Mouse (Mus musculus): ENCODE measurements around the gene Tmem52b. TPM values are rescaled to one million over a fixed set of nuclear protein-coding genes. Genes with fewer than 3 reads are reported as not detected.
A peak's percentile ranks its signal among the peaks of the same experiment; 100 is the strongest.

The Tmem52b gene
- polyA plus RNA-seq (2012; rRNA removed), result 0.01 TPM in 1 of 2 replicates, not detected in the other
- polyA plus RNA-seq (2014; fragmentation: Nextera tagmentation; extraction: Ambion mirVana), result not detected in 2 replicates

DNA sequence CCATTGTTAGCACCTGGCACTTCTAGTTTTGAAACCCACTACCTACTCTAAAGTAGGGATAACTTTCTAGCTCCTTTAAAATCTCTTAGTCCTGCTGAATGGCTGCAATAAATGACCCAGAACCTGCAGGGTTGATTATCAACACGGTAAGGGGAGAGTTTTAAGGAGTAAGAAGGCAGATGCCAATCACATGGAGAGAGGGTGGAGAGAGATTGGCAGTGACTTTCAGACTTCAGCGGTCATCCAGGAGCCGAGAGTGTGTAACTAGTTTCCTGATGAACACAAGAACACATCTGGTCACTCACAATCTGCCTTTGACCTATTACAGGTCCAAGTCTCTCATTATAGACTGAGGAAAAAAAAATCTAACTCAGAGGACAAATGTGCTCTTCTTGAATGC is at the start of gene Tmem52b:
Tmem52b (plus strand) TSS at position 189 of the 400 bp plus-strand sequence.
- H3K9ac ChIP-seq (replicated peaks), result no peak within 1 kb of the TSS
- H3K9me3 ChIP-seq (ENCODE audit: control insufficient read depth, low read length), result no peaks in the 10 kb centered on the region
- no peaks in the 10 kb centered on the region for H3K36me3 ChIP-seq (replicated peaks; ENCODE audit: control insufficient read depth, insufficient read depth, low read depth)
- ATAC-seq (ENCODE audit: insufficient read depth) (no peak), DNase-seq (ENCODE audit: low read depth in 3 of 3, low spot score in 3 of 3) (no peak)
- no peaks in the 10 kb centered on the region for H3K27me3 ChIP-seq (ENCODE audit: control insufficient read depth, insufficient read depth, low read length)
- H3K4me3 ChIP-seq (ENCODE audit: insufficient read depth in 1 of 2, low read depth in 2 of 2, low read length in 2 of 2), result no peak within 1 kb of the TSS
- 38% methylated on average over 3 of the region's 3 CpGs for WGBS (ENCODE audit: insufficient replicate concordance)
- no peak within 1 kb of the TSS for H3K27ac ChIP-seq
- TF ChIP-seq EP300 (IDR thresholded peaks at IDR 0.05; ENCODE audit: low read depth) (no peak), CTCF (IDR thresholded peaks at IDR 0.05; ENCODE audit: low read depth) (no peak)
- no peak within 1 kb of the TSS for H3K4me2 ChIP-seq (ENCODE audit: low read depth)
- no peaks in the 10 kb centered on the region; a peak in 1 of 4 replicates for H3K4me1 ChIP-seq (replicated peaks; ENCODE audit: control insufficient read depth in 2 of 2, insufficient read depth in 2 of 2, low read length in 1 of 2)

DNA sequence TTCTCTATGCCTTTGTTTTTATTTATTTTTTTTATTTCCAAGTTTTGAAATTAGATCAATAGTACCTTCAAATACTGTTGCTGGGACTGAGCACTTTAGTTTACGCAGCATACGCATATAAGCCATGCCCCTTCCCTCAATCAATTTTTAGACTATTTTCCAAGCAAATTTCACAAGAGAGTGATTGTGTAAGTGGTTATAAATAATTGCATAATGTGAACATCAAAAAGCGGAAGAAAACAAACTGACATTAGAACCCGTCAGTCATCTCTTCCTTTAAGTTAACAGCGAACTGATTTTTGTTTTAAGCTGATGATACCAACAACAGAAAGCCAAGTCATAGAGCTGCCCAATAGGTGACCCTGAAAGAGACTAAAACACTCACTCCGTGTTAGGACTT is 41.0 kb upstream of the Tmem52b start:
- Histone ChIP-seq H3K9me3 (ENCODE audit: control insufficient read depth, low read length) (no peaks in the 10 kb centered on the region), H3K36me3 (replicated peaks; ENCODE audit: control insufficient read depth, insufficient read depth, low read depth) (no peaks in the 10 kb centered on the region), H3K4me2 (ENCODE audit: low read depth) (no peak overlapping the region), H3K4me1 (replicated peaks; ENCODE audit: control insufficient read depth in 2 of 2, insufficient read depth in 2 of 2, low read length in 1 of 2) (no peaks in the 10 kb centered on the region), H3K9ac (replicated peaks) (no peak overlapping the region), H3K4me3 (ENCODE audit: insufficient read depth in 1 of 2, low read depth in 2 of 2, low read length in 2 of 2) (no peak overlapping the region), H3K27me3 (ENCODE audit: control insufficient read depth, insufficient read depth, low read length) (no peaks in the 10 kb centered on the region), H3K27ac (no peak overlapping the region)
- TF ChIP-seq CTCF (IDR thresholded peaks at IDR 0.05; ENCODE audit: low read depth) (no peak), EP300 (IDR thresholded peaks at IDR 0.05; ENCODE audit: low read depth) (no peak)
- ATAC-seq (ENCODE audit: insufficient read depth) (no peak), DNase-seq (ENCODE audit: low read depth in 3 of 3, low spot score in 3 of 3) (peak in 1 of 3 experiments; percentile 2)
- 69% methylated on average over 6 of the region's 6 CpGs for WGBS (ENCODE audit: insufficient replicate concordance)

DNA sequence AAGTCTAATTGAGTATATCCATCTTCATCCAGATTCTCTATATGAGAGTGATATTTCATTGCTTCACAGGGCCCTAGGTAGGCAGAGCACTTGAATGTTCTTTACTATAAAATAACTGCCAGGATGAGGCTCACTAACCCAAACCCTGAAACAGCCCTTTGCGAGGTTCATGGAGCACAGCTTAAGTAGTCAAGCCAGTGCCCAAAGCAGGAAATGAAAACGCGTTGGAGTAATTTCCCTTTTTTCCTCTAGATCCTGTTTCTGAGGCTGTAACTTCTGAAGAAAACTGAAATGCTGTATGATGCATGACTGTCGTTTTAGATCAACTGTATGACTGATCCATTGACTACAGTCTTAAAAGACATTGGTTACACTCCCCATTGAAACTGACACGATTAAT is 39.7 kb upstream of the Tmem52b start:
- no peaks in the 10 kb centered on the region for H3K36me3 ChIP-seq (replicated peaks; ENCODE audit: control insufficient read depth, insufficient read depth, low read depth)
- H3K27ac ChIP-seq, result no peak overlapping the region
- no peak for ATAC-seq (ENCODE audit: insufficient read depth)
- WGBS (ENCODE audit: insufficient replicate concordance), result 30% methylated on average over 5 of the region's 5 CpGs
- peak in 1 of 3 experiments; percentile 1 for DNase-seq (ENCODE audit: low read depth in 3 of 3, low spot score in 3 of 3)
- no peaks in the 10 kb centered on the region for H3K9me3 ChIP-seq (ENCODE audit: control insufficient read depth, low read length)
- H3K4me2 ChIP-seq (ENCODE audit: low read depth), result no peak overlapping the region
- no peak overlapping the region for H3K4me3 ChIP-seq (ENCODE audit: insufficient read depth in 1 of 2, low read depth in 2 of 2, low read length in 2 of 2)
- no peak overlapping the region for H3K9ac ChIP-seq (replicated peaks)
- H3K4me1 ChIP-seq (replicated peaks; ENCODE audit: control insufficient read depth in 2 of 2, insufficient read depth in 2 of 2, low read length in 1 of 2), result no peaks in the 10 kb centered on the region
- no peaks in the 10 kb centered on the region for H3K27me3 ChIP-seq (ENCODE audit: control insufficient read depth, insufficient read depth, low read length)
- TF ChIP-seq CTCF (IDR thresholded peaks at IDR 0.05; ENCODE audit: low read depth) (no peak), EP300 (IDR thresholded peaks at IDR 0.05; ENCODE audit: low read depth) (no peak)

DNA sequence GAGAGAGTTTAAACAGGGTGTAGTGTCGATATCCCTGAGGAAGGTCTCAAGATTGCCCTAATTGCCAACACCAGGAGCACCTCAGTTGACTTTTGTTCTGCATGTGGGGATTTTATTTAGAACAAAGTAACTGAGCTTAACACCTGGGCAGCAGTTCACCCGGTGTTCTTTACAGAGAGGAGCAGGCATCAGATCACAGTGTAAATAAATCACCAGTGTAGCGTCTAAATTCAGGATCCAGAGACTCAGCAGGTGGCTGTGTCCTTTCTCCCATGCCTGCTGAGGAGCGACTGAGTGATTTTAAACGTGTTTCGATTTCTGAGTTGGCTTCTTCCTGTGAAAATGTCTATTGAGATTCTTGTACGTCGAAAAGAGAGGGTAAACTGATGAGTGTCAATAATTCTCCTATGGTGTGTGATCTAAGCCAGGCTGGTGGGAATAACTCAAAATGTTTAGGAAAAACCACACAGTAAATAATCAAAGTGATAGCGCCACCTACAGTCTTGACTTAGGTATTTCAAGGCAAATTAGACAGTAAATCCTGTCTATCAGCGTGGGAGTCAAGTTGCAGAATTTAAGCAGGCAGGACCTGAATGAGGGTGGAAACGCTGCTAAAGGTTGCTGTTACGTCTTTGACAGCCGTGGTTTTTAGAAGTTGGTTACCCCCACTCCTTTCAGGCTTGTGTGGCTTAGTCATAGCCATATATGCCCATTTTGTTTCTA is 35.8 kb upstream of the Tmem52b start:
- TF ChIP-seq CTCF (IDR thresholded peaks at IDR 0.05; ENCODE audit: low read depth) (peak; percentile 53), EP300 (IDR thresholded peaks at IDR 0.05; ENCODE audit: low read depth) (no peak)
- ATAC-seq (ENCODE audit: insufficient read depth) (no peak), DNase-seq (ENCODE audit: low read depth in 3 of 3, low spot score in 3 of 3) (peak in 2 of 3 experiments; percentile 1 to 13)
- no peaks in the 10 kb centered on the region for H3K9me3 ChIP-seq (ENCODE audit: control insufficient read depth, low read length)
- no peaks in the 10 kb centered on the region for H3K27me3 ChIP-seq (ENCODE audit: control insufficient read depth, insufficient read depth, low read length)
- no peak overlapping the region for H3K4me3 ChIP-seq (ENCODE audit: insufficient read depth in 1 of 2, low read depth in 2 of 2, low read length in 2 of 2)
- no peak overlapping the region for H3K9ac ChIP-seq (replicated peaks)
- H3K36me3 ChIP-seq (replicated peaks; ENCODE audit: control insufficient read depth, insufficient read depth, low read depth), result no peaks in the 10 kb centered on the region
- H3K27ac ChIP-seq, result no peak overlapping the region
- H3K4me2 ChIP-seq (ENCODE audit: low read depth), result no peak overlapping the region
- WGBS (ENCODE audit: insufficient replicate concordance), result 23% methylated on average over 13 of the region's 13 CpGs
- no peaks in the 10 kb centered on the region for H3K4me1 ChIP-seq (replicated peaks; ENCODE audit: control insufficient read depth in 2 of 2, insufficient read depth in 2 of 2, low read length in 1 of 2)

DNA sequence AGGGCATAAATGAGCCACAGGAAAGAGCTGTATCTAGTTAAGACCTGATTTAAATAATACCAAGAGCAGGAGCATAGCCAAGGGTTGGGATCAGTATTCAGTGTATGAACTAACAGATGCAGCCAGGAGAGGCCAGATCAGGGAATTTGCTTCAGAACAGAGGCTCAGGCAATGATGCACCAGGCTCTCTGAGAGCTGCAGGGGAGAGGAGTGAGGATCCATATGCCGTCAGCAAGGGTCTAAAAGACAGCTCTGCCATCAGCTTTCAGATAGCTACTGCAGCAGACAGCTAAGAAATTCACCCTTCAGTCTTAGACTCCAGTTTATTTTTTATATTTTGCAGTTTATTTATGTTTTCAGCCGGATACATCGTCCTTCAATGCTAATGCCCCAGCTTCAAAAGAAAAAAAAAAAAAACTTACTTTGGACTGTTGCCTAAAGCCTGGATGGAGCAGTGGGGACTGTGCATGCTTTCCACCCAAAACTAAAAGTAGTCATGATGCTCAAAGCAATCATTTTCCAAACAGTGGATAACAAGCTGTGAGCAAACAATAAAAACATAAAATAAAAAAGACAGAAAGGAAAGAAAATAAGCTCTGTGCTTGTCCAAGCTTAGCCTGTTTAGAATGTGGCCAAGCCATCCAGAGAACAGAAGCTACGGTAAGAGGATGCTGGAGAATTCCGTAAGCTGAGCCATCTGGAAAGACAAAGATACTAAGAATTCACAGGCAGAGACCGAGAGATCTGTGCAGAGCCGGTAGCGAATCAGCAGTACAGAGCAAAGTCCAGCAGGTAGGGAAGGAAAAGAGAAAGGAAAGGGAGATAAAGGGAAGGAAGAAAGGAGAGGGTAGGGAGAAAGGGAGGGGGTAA is 32.0 kb upstream of the Tmem52b start:
- Histone ChIP-seq H3K27ac (no peak overlapping the region), H3K9me3 (ENCODE audit: control insufficient read depth, low read length) (no peaks in the 10 kb centered on the region), H3K36me3 (replicated peaks; ENCODE audit: control insufficient read depth, insufficient read depth, low read depth) (no peaks in the 10 kb centered on the region), H3K9ac (replicated peaks) (no peak overlapping the region), H3K4me1 (replicated peaks; ENCODE audit: control insufficient read depth in 2 of 2, insufficient read depth in 2 of 2, low read length in 1 of 2) (no peaks in the 10 kb centered on the region), H3K4me2 (ENCODE audit: low read depth) (no peak overlapping the region), H3K4me3 (ENCODE audit: insufficient read depth in 1 of 2, low read depth in 2 of 2, low read length in 2 of 2) (no peak overlapping the region), H3K27me3 (ENCODE audit: control insufficient read depth, insufficient read depth, low read length) (no peaks in the 10 kb centered on the region)
- ATAC-seq (ENCODE audit: insufficient read depth), result no peak
- TF ChIP-seq EP300 (IDR thresholded peaks at IDR 0.05; ENCODE audit: low read depth), result no peak
- TF ChIP-seq CTCF (IDR thresholded peaks at IDR 0.05; ENCODE audit: low read depth), result no peak
- 60% methylated on average over 8 of the region's 8 CpGs for WGBS (ENCODE audit: insufficient replicate concordance)
- no peak for DNase-seq (ENCODE audit: low read depth in 3 of 3, low spot score in 3 of 3)

Measured in liver, embryonic 14.5 days (tissue).